Mouse (Mus musculus): ENCODE data around the gene Ercc6l2.

DNA sequence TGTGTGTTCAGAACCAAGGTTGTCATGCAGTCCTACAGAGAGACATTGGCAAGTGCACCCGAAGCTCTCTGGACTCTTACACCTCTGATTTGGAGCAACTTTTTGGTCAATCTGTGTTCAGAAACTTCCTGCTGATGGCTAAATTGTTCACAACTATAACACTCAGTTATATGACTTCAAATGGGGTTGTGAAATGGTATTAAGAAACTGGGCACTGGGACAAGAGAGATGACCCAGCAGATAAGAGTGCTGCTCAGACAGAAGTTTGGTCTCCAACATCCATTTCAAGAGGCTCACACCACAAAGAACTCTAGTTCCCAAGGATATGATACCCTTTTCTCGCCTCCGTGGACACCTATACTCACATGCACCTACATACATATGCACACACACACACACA is 16.4 kb upstream of the Ercc6l2 start:
- no peak for TF ChIP-seq CTCF (IDR thresholded peaks at IDR 0.05; ENCODE audit: low read depth)
- TF ChIP-seq EP300 (IDR thresholded peaks at IDR 0.05; ENCODE audit: low read depth), result no peak
